Mouse (Mus musculus) testis, adult 2 months (tissue): ENCODE data around the gene Cby3.

Experiments used
- CTCF ChIP-seq: fragments of 200-500 bp; IDR thresholded peaks from 2 replicates; pipeline ENCODE4 v1.5.1; 2012; ENCODE audit warnings: low read depth, mild to moderate bottlenecking, inconsistent platforms, low read length, moderate library complexity; ENCODE audit not compliant: control insufficient read depth, insufficient read depth, insufficient replicate concordance
- POLR2A ChIP-seq: fragments of 200-500 bp; IDR thresholded peaks from 2 replicates; pipeline ENCODE4 v1.6.1; 2012; ENCODE audit warnings: low read depth, mild to moderate bottlenecking, inconsistent platforms, low read length, moderate library complexity; ENCODE audit not compliant: control insufficient read depth

GRCm38 (mm10) chr11:50393306-50393705 lies 39.0 kb downstream of the Cby3 start:
- TF ChIP-seq CTCF, result no peak
- TF ChIP-seq POLR2A, result no peak
